Mouse (Mus musculus): ENCODE results near the gene Elk4. TPM values are rescaled to one million over a fixed set of nuclear protein-coding genes. Genes with fewer than 3 reads are reported as not detected.
A peak's percentile ranks its signal among the peaks of the same experiment; 100 is the strongest.

Elk4 gene
- polyA plus RNA-seq, 2 experiments, result 9.1 to 12.0 TPM

- TF ChIP-seq EP300 (IDR thresholded peaks at IDR 0.05; ENCODE audit: low read depth) (no peak), CTCF (IDR thresholded peaks at IDR 0.05; ENCODE audit: low read depth) (no peak)
- H3K9me3 ChIP-seq (ENCODE audit: control insufficient read depth, low read length), result no peaks in the 10 kb centered on the region
- peaks cover 0 to 22% of the 10 kb centered on the region in 2 experiments; a peak in 2 of 4 replicates for H3K4me1 ChIP-seq (replicated peaks; ENCODE audit: control insufficient read depth in 2 of 2, insufficient read depth in 2 of 2, low read length in 1 of 2)
- no peak overlapping the region for H3K9ac ChIP-seq (replicated peaks)
- WGBS (ENCODE audit: insufficient replicate concordance), result 64% methylated on average over 6 of the region's 6 CpGs
- no peak overlapping the region for H3K27ac ChIP-seq
- H3K4me3 ChIP-seq (ENCODE audit: insufficient read depth in 1 of 2, low read depth in 2 of 2, low read length in 2 of 2), result no peak overlapping the region
- H3K36me3 ChIP-seq (replicated peaks; ENCODE audit: control insufficient read depth, insufficient read depth, low read depth), result no peaks in the 10 kb centered on the region
- ATAC-seq (ENCODE audit: insufficient read depth), result no peak
- no peak overlapping the region for H3K4me2 ChIP-seq (ENCODE audit: low read depth)
- no peak for DNase-seq (ENCODE audit: low read depth in 3 of 3, low spot score in 3 of 3)
- H3K27me3 ChIP-seq (ENCODE audit: control insufficient read depth, insufficient read depth, low read length), result peaks cover 9% of the 10 kb centered on the region
Observed at GRCm38 (mm10) chr1:131968983-131969382, 38.4 kb upstream of the Elk4 start.

DNA sequence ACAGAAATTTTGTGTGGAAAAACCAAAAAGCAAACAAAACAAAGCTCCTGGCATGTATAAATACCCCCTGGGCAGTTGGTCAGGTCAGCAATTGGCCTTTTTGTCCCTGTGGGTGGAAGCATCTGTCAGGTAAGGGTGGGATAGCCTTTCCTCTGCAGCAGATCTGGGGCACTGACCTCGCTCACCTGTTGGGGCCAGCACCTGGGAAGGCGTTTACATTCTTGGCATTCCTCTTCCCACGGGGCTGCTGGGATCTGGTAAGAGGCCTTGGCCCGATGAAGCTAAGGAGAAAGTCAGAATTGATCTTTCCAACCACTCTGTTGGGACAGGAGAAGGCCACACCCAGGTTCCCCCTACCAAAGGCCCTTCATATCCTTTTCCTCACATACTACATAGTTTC lies 37.6 kb upstream of the Elk4 start:
- H3K4me1 ChIP-seq (replicated peaks; ENCODE audit: control insufficient read depth in 2 of 2, insufficient read depth in 2 of 2, low read length in 1 of 2), result peaks cover 0 to 19% of the 10 kb centered on the region in 2 experiments; a peak in 2 of 4 replicates
- no peaks in the 10 kb centered on the region for H3K36me3 ChIP-seq (replicated peaks; ENCODE audit: control insufficient read depth, insufficient read depth, low read depth)
- H3K9me3 ChIP-seq (ENCODE audit: control insufficient read depth, low read length), result no peaks in the 10 kb centered on the region
- TF ChIP-seq CTCF (IDR thresholded peaks at IDR 0.05; ENCODE audit: low read depth) (no peak), EP300 (IDR thresholded peaks at IDR 0.05; ENCODE audit: low read depth) (no peak)
- H3K27ac ChIP-seq, result no peak overlapping the region
- WGBS (ENCODE audit: insufficient replicate concordance), result 48% methylated on average over 4 of the region's 4 CpGs
- H3K27me3 ChIP-seq (ENCODE audit: control insufficient read depth, insufficient read depth, low read length), result peaks cover under 1% of the 10 kb centered on the region; the same call in 1 of the 2 replicates
- H3K4me2 ChIP-seq (ENCODE audit: low read depth), result no peak overlapping the region
- no peak overlapping the region for H3K9ac ChIP-seq (replicated peaks)
- DNase-seq (ENCODE audit: low read depth in 3 of 3, low spot score in 3 of 3) (no peak), ATAC-seq (ENCODE audit: insufficient read depth) (no peak)
- H3K4me3 ChIP-seq (ENCODE audit: insufficient read depth in 1 of 2, low read depth in 2 of 2, low read length in 2 of 2), result no peak overlapping the region

DNA sequence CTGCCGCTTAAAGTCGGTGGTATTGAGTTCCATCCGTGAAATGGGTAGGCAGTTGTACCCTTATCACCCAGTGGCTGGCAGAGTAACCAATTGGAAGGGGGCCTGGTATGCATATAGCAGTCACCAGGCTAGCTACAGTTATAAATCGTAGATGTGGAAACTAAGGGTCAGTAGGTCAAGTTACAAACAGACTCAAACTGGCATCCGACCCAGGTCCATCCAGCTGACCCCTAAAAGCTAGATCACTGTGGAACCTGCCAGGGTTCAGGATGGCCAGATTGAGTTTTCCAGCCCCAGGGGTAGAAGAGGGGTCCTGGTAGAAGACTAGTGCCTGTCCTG lies 37.1 kb upstream of the Elk4 start:
- no peaks in the 10 kb centered on the region for H3K36me3 ChIP-seq (replicated peaks; ENCODE audit: control insufficient read depth, insufficient read depth, low read depth)
- DNase-seq (ENCODE audit: low read depth in 3 of 3, low spot score in 3 of 3), result no peak
- ATAC-seq (ENCODE audit: insufficient read depth), result no peak
- 53% methylated on average over 5 of the region's 5 CpGs for WGBS (ENCODE audit: insufficient replicate concordance)
- no peak overlapping the region for H3K4me3 ChIP-seq (ENCODE audit: insufficient read depth in 1 of 2, low read depth in 2 of 2, low read length in 2 of 2)
- H3K27ac ChIP-seq, result no peak overlapping the region
- no peak overlapping the region for H3K9ac ChIP-seq (replicated peaks)
- peak overlapping the region; percentile 36; the same call in 1 of the 2 replicates for H3K4me2 ChIP-seq (ENCODE audit: low read depth)
- no peak for TF ChIP-seq EP300 (IDR thresholded peaks at IDR 0.05; ENCODE audit: low read depth)
- no peak for TF ChIP-seq CTCF (IDR thresholded peaks at IDR 0.05; ENCODE audit: low read depth)
- H3K27me3 ChIP-seq (ENCODE audit: control insufficient read depth, insufficient read depth, low read length), result no peaks in the 10 kb centered on the region; the same call in 1 of the 2 replicates
- no peaks in the 10 kb centered on the region for H3K9me3 ChIP-seq (ENCODE audit: control insufficient read depth, low read length)
- peaks cover 0 to 17% of the 10 kb centered on the region in 2 experiments; a peak in 2 of 4 replicates for H3K4me1 ChIP-seq (replicated peaks; ENCODE audit: control insufficient read depth in 2 of 2, insufficient read depth in 2 of 2, low read length in 1 of 2)

DNA sequence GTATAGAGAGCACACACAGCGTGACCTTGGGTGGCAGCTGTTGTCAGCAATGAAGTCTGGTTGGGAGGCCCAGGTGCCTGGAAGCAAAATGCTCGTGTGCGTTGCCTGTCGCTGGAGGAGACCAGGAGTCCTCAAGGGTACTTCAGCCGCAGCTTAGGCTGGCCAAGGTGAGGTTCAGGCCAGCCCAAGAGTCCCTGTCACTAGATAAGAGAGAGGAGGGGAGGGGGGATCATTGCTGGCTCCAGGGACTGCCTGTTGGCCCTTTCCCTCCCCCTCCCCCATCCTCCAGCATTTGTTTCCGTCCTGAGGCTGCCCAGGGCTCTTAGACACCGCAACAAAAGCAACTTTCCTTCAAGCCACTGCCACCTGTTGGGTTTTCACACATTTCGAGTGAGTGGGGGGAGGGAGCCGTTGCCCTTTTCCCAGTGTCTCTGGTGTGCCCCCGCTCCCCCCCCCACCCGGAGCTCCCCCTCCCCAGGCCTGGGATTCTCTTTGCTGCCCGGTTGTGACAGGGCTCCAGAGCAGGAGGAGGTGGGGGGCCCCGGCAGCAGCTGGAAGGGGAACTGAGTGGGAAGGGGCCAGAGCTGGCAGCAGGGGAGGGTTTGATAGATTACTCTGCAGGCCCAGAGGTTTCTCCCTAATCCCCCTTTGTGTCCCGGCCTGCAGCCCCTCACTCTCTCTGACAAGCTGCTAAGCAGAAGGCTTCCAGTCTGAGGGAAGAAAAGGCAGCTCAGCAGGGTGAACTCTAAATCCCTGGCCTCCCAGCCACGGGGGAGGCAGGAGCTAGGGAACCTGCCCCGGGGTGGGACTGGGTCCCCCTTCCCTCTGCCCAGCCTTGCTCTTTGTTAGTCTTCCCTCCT lies 36.5 kb upstream of the Elk4 start:
- ATAC-seq (ENCODE audit: insufficient read depth) (no peak), DNase-seq (ENCODE audit: low read depth in 3 of 3, low spot score in 3 of 3) (no peak)
- peak overlapping the region; percentile 36; the same call in 1 of the 2 replicates for H3K4me2 ChIP-seq (ENCODE audit: low read depth)
- H3K9me3 ChIP-seq (ENCODE audit: control insufficient read depth, low read length), result no peaks in the 10 kb centered on the region
- no peak overlapping the region for H3K27ac ChIP-seq
- H3K36me3 ChIP-seq (replicated peaks; ENCODE audit: control insufficient read depth, insufficient read depth, low read depth), result no peaks in the 10 kb centered on the region
- peaks cover 0 to 14% of the 10 kb centered on the region in 2 experiments; a peak in 2 of 4 replicates for H3K4me1 ChIP-seq (replicated peaks; ENCODE audit: control insufficient read depth in 2 of 2, insufficient read depth in 2 of 2, low read length in 1 of 2)
- WGBS (ENCODE audit: insufficient replicate concordance), result 15% methylated on average over 16 of the region's 16 CpGs
- no peak overlapping the region for H3K9ac ChIP-seq (replicated peaks)
- H3K4me3 ChIP-seq (ENCODE audit: insufficient read depth in 1 of 2, low read depth in 2 of 2, low read length in 2 of 2), result no peak overlapping the region
- no peak for TF ChIP-seq EP300 (IDR thresholded peaks at IDR 0.05; ENCODE audit: low read depth)
- TF ChIP-seq CTCF (IDR thresholded peaks at IDR 0.05; ENCODE audit: low read depth), result no peak
- H3K27me3 ChIP-seq (ENCODE audit: control insufficient read depth, insufficient read depth, low read length), result no peaks in the 10 kb centered on the region

DNA sequence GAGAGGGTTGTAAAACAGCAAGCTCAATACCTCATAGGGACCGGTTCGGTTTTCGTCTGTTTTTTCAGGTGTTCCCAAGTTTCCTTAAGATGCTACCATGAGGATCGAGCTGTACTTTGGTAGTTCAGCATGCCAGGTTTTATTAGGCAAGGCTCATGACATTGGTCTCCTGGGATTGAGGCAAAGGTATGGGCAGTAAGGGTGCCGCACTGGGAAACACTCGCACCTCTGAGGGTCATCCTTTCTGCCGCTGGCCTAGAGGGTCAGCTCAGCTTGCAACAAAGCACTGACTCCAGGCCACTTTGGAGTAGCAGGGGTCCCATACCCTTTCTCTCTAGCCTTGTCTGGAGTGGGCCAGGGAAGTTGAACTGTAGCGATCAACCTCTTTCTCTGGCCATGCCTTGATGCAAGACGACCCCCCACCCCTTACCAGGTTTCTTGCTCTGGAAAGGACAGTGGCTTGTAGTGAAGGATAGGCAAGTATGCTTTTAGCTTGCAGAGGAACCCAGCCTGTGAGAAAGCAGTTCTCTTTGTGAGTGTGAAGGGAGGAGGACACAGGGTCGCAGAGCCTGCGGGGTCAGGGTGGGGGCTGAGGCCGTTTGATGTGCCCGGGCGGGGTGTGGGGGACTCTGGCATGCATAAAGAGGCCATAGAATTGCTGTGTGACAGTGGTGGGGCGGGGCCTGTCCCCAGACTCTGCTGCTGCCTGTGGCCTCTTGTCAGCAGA lies 35.5 kb upstream of the Elk4 start:
- DNase-seq (ENCODE audit: low read depth in 3 of 3, low spot score in 3 of 3) (no peak), ATAC-seq (ENCODE audit: insufficient read depth) (0 out of 2 replicates have a peak, but pooled peaks have one; percentile 11)
- no peak overlapping the region for H3K4me3 ChIP-seq (ENCODE audit: insufficient read depth in 1 of 2, low read depth in 2 of 2, low read length in 2 of 2)
- H3K9me3 ChIP-seq (ENCODE audit: control insufficient read depth, low read length), result no peaks in the 10 kb centered on the region
- 33% methylated on average over 15 of the region's 15 CpGs for WGBS (ENCODE audit: insufficient replicate concordance)
- H3K36me3 ChIP-seq (replicated peaks; ENCODE audit: control insufficient read depth, insufficient read depth, low read depth), result no peaks in the 10 kb centered on the region
- H3K9ac ChIP-seq (replicated peaks), result no peak overlapping the region
- H3K27ac ChIP-seq, result no peak overlapping the region
- peak overlapping the region; percentile 18; the same call in 1 of the 2 replicates for H3K4me2 ChIP-seq (ENCODE audit: low read depth)
- no peaks in the 10 kb centered on the region for H3K27me3 ChIP-seq (ENCODE audit: control insufficient read depth, insufficient read depth, low read length)
- peaks cover 0 to 13% of the 10 kb centered on the region in 2 experiments; a peak in 2 of 4 replicates for H3K4me1 ChIP-seq (replicated peaks; ENCODE audit: control insufficient read depth in 2 of 2, insufficient read depth in 2 of 2, low read length in 1 of 2)
- TF ChIP-seq CTCF (IDR thresholded peaks at IDR 0.05; ENCODE audit: low read depth), result no peak
- TF ChIP-seq EP300 (IDR thresholded peaks at IDR 0.05; ENCODE audit: low read depth), result no peak

Measured in liver, embryonic 14.5 days (tissue).